Mouse (Mus musculus): ENCODE measurements around the gene Eif4h. TPM values are rescaled to one million over a fixed set of nuclear protein-coding genes. Genes with fewer than 3 reads are reported as not detected.
A peak's percentile ranks its signal among the peaks of the same experiment; 100 is the strongest.

Eif4h gene
- total RNA-seq, 2 experiments from 2014 or later: 319 to 322 TPM

- H3K4me3 ChIP-seq: no peak overlapping the region
- no peak for TF ChIP-seq CTCF (IDR thresholded peaks at IDR 0.05)
- intact Hi-C loops (cut with DNase I): no loop called here
- H3K27ac ChIP-seq: no peak overlapping the region
- no peak for DNase-seq (ENCODE audit: extremely low spot score in 1 of 2, low spot score in 2 of 2)
Measured at GRCm38 (mm10) chr5:134647394-134647793, 8.1 kb upstream of the Eif4h start.

GRCm38 (mm10) chr5:134646461-134646860 lies 7.2 kb upstream of the Eif4h start:
- Histone ChIP-seq H3K4me3 (no peak overlapping the region), H3K27ac (no peak overlapping the region)
- no peak for DNase-seq (ENCODE audit: extremely low spot score in 1 of 2, low spot score in 2 of 2)
- intact Hi-C loops (cut with DNase I): no loop called here
- TF ChIP-seq CTCF (IDR thresholded peaks at IDR 0.05): no peak; the same call in 1 of the 2 replicates

- DNase-seq (ENCODE audit: extremely low spot score in 1 of 2, low spot score in 2 of 2): no peak
- Histone ChIP-seq H3K27ac (peak overlapping the region; percentile 53), H3K4me3 (no peak overlapping the region)
- no peak for TF ChIP-seq CTCF (IDR thresholded peaks at IDR 0.05)
- intact Hi-C loops (cut with DNase I): no loop called here
Measured at GRCm38 (mm10) chr5:134644643-134645118, 5.4 kb upstream of the Eif4h start.

- peak; percentile 2; the same call in 1 of the 2 replicates for TF ChIP-seq CTCF (IDR thresholded peaks at IDR 0.05)
- DNase-seq (ENCODE audit: extremely low spot score in 1 of 2, low spot score in 2 of 2): no peak
- H3K27ac ChIP-seq: peak overlapping the region; percentile 53
- intact Hi-C loops (cut with DNase I): no loop called here
- no peak overlapping the region for H3K4me3 ChIP-seq
Measured at GRCm38 (mm10) chr5:134644121-134644520, 4.8 kb upstream of the Eif4h start.

GRCm38 (mm10) chr5:134640371-134640770 lies 1.1 kb upstream of the Eif4h start:
- TF ChIP-seq CTCF (IDR thresholded peaks at IDR 0.05): no peak
- DNase-seq (ENCODE audit: extremely low spot score in 1 of 2, low spot score in 2 of 2): no peak
- Histone ChIP-seq H3K4me3 (no peak overlapping the region), H3K27ac (no peak overlapping the region)
- intact Hi-C loops (cut with DNase I): no loop called here

- intact Hi-C loops (cut with DNase I): loop anchor here (2.0 kb wide), 1 partner anchor 50 kb away; the partner anchor contains the start of gene Limk1
- no peak for DNase-seq (ENCODE audit: extremely low spot score in 1 of 2, low spot score in 2 of 2)
- Histone ChIP-seq H3K27ac (peak overlapping the region; percentile 97), H3K4me3 (peak overlapping the region; percentile 80)
- TF ChIP-seq CTCF (IDR thresholded peaks at IDR 0.05): no peak; the same call in 1 of the 2 replicates
Measured at GRCm38 (mm10) chr5:134638461-134639268, 625 bp downstream of the Eif4h start.

- intact Hi-C loops (cut with DNase I): loop anchor here (2.0 kb wide), 1 partner anchor 51 kb away; the partner anchor contains the start of gene Limk1
- TF ChIP-seq CTCF (IDR thresholded peaks at IDR 0.05): no peak
- H3K4me3 ChIP-seq: peak overlapping the region; percentile 80
Measured at GRCm38 (mm10) chr5:134637820-134638367, 1.4 kb downstream of the Eif4h start.

GRCm38 (mm10) chr5:134632841-134633240 lies 6.4 kb downstream of the Eif4h start:
- DNase-seq (ENCODE audit: extremely low spot score in 1 of 2, low spot score in 2 of 2): no peak
- no peak overlapping the region for H3K27ac ChIP-seq
- TF ChIP-seq CTCF (IDR thresholded peaks at IDR 0.05): no peak
- H3K4me3 ChIP-seq: no peak overlapping the region
- intact Hi-C loops (cut with DNase I): no loop called here

More at GRCm38 (mm10) chr5:134637820-134638367, 1.4 kb downstream of the Eif4h start:
- no peak for DNase-seq (ENCODE audit: extremely low spot score in 1 of 2, low spot score in 2 of 2)
- H3K27ac ChIP-seq: peak overlapping the region; percentile 97

- H3K27ac ChIP-seq: no peak overlapping the region
- no peak overlapping the region for H3K4me3 ChIP-seq
- no peak for DNase-seq (ENCODE audit: extremely low spot score in 1 of 2, low spot score in 2 of 2)
- intact Hi-C loops (cut with DNase I): no loop called here
- TF ChIP-seq CTCF (IDR thresholded peaks at IDR 0.05): no peak
Measured at GRCm38 (mm10) chr5:134630835-134631234, 8.5 kb downstream of the Eif4h start.

GRCm38 (mm10) chr5:134629508-134629907 lies 9.8 kb downstream of the Eif4h start:
- DNase-seq (ENCODE audit: extremely low spot score in 1 of 2, low spot score in 2 of 2): no peak
- no peak for TF ChIP-seq CTCF (IDR thresholded peaks at IDR 0.05)
- intact Hi-C loops (cut with DNase I): no loop called here
- H3K4me3 ChIP-seq: no peak overlapping the region
- H3K27ac ChIP-seq: no peak overlapping the region

GRCm38 (mm10) chr5:134622069-134622468 lies 17.2 kb downstream of the Eif4h start:
- DNase-seq (ENCODE audit: extremely low spot score in 1 of 2, low spot score in 2 of 2): no peak
- TF ChIP-seq CTCF (IDR thresholded peaks at IDR 0.05): no peak
- intact Hi-C loops (cut with DNase I): no loop called here
- H3K4me3 ChIP-seq: no peak overlapping the region
- H3K27ac ChIP-seq: peak overlapping the region; percentile 48; the same call in 1 of the 2 replicates

GRCm38 (mm10) chr5:134621099-134621640 lies 18.1 kb downstream of the Eif4h start:
- Histone ChIP-seq H3K27ac (peak overlapping the region; percentile 67; the same call in 1 of the 2 replicates), H3K4me3 (no peak overlapping the region)
- no peak for DNase-seq (ENCODE audit: extremely low spot score in 1 of 2, low spot score in 2 of 2)
- no peak for TF ChIP-seq CTCF (IDR thresholded peaks at IDR 0.05)
- intact Hi-C loops (cut with DNase I): no loop called here
